Mouse (Mus musculus) stomach, postnatal 0 days (tissue): ENCODE measurements around the gene Chrna4.

Experiments used
- CTCF ChIP-seq: IDR thresholded peaks from 2 replicates; pipeline ENCODE4 v1.5.1; 2016; ENCODE audit warnings: antibody characterized with exemption, low read depth, mild to moderate bottlenecking, moderate library complexity
- EP300 ChIP-seq: optimal IDR thresholded peaks from 2 replicates; pipeline ENCODE3; 2016; ENCODE audit warnings: antibody characterized with exemption

DNA sequence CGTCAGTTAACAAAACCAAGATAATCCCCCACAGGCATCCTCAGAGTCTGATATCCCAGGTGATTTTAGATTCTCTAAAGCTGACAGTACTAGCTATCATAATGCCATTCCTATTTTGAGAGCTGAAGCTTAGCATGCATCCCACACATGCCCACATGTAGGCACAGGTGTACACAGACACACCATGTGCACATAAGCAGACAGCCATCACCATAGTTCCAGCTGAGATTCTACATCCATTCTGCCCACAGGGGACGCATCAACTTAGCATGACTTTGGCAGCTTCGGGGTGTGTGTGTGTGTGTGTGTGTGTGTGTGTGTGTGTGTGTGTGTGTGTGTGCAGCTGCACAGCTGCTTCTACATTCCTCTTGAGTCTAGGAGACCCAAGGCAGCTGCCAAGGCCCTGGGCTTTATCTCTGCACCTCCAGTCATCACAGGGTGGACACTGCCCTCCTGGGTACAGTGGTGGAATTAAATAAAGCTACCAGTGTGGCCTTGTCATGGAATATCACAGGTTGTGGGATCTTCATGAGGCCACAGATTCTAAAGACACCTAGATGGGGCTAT is 54.9 kb downstream of the Chrna4 start:
- TF ChIP-seq CTCF (peak; percentile 44), EP300 (no peak)
